Mouse (Mus musculus) R1 (cell line): ENCODE measurements around the gene Olfr869.

ENCODE experiments used
- DNase-seq: peaks from one replicate; pipeline ENCODE4 v3.0.0-alpha.2; 2018; ENCODE audit warnings: low read depth, low spot score

The Olfr869 gene

DNA sequence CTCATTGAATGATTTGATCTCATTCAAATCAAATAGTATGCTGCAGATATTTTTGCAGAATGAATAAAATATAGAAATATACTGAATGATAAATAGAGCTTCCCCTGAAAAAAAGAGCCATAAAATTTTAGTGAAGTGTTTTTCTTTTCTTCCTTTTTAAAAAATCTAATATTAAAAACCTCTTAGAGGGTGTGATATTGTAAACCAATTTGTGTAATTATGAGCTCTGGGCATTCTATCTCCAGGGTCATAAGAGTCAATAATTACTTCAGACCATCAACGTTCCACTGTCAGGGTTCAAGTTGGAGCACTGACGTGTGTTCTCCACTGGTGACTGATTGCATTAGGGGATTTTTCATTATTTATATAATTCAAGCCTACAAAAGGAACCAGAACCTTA is at the start of gene Olfr869:
Olfr869 (plus strand) TSS at position 301 of the 400 bp plus-strand sequence.
- DNase-seq, result no peak

DNA sequence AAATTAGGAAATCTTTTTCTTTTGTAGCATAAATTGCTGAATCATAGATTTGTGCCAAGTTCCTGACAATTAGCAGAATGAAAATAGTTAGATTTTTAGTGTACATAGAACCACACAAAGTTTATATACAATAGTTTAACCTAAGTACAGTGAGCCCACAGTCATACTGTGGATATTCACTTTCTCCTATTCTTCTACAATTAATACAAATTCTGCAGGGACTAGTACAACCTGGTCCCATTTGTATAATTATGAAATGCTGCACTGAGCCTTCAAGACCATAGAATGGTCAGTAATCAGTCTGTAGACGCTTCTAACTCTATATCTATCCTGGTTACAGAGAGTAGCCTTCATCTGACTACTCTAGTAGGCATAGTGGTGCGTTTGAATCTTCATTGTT is 30.5 kb upstream of the Olfr869 start, which contains the start of gene Olfr868:
Olfr868 (plus strand) TSS at position 301 of the 400 bp plus-strand sequence.
- DNase-seq, result no peak

DNA sequence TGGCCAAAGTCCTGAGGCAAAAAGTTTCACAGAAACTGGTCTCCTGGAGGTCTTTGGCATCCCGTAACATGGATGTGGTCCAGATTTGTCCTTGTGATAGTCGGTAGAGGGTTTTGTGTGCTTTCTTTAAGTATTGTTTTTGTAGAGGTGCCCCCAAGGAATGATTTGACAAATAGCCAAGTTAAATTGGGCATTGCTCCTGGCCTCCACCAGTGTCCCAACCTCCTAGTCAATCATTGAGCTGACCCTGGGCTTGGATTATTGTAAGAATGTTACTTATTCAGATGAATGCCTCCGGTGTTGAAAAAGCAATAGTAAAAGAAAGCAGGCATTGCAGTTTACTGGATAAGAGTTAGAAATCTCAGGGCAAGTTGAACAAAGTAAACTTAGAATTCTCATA is 20.9 kb downstream of the Olfr869 start:
- DNase-seq, result no peak

DNA sequence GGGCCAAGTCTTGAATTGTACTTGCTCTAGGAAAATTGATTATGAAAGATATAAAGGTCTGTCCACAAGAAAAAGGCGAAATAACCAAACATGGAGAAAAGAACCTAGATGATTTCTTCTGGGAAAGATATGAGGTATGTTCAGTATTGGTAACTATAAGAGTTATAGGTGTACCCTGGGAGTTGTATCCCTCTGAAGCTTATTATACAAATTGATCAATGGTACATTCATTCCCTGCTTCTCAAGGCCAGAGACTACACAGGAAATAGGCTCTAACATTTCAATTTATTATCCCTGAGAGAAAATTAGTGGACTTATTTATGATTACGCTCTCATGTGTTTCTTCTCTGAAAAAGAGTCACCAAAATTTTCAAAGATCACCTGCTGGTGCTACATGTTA is 45.1 kb downstream of the Olfr869 start, which contains the start of gene Olfr870:
Olfr870 (minus strand) TSS at position 101 of the 400 bp plus-strand sequence.
- no peak for DNase-seq

DNA sequence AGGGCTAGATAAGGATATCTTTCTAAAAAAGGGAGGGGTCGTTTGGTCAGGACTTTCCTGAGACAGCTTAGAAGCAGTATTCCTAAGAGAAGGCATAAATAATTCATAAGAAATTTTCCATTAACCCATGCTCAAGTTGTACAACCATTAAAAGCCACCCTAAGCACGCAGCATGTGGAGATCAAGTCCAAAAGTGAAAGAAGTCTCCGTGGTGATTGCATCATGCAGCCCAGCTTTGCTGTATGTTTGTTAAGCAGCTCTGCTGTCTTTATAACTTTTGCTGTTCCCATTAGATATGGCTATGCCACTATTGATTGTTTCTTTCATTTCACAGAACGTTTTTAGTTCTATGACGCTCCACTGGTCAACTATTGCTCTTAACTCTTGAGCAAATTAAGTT is 50.7 kb downstream of the Olfr869 start:
- DNase-seq, result no peak
